Mouse (Mus musculus) C2C12 (cell line): Measurements from ENCODE around the gene Akap6. TPM values are rescaled to one million over a fixed set of nuclear protein-coding genes. Genes with fewer than 3 reads are reported as not detected.

Experiments
- H3K27me3 ChIP-seq: one replicate; pipeline ENCODE4 v1.6.1; 2011; ENCODE audit not compliant: control insufficient read depth, insufficient read depth, insufficient read length
- H3K36me3 ChIP-seq: one replicate; pipeline ENCODE4 v1.6.1; 2011; ENCODE audit not compliant: control insufficient read depth, insufficient read depth
- H3K4me3 ChIP-seq: one replicate; pipeline ENCODE4 v1.5.1; 2011; ENCODE audit warnings: mild to moderate bottlenecking, control low read depth; ENCODE audit not compliant: poor library complexity, insufficient read depth, severe bottlenecking
- H3K79me2 ChIP-seq: one replicate; pipeline ENCODE4 v1.6.1; 2011; ENCODE audit not compliant: control insufficient read depth, insufficient read depth
- H3K79me3 ChIP-seq: one replicate; pipeline ENCODE4 v1.6.1; 2011; ENCODE audit warnings: low read depth, control low read depth
- H3ac ChIP-seq: one replicate; pipeline ENCODE3; 2011; ENCODE audit warnings: low read depth; ENCODE audit not compliant: control insufficient read depth, insufficient read length
- CEBPB ChIP-seq: IDR thresholded peaks from one replicate; pipeline ENCODE4 v1.6.1; 2011; ENCODE audit warnings: low read depth, mild to moderate bottlenecking, control low read depth, moderate library complexity
- CTCF ChIP-seq: IDR thresholded peaks from one replicate; pipeline ENCODE4 v1.5.1; 2011; ENCODE audit not compliant: control insufficient read depth, insufficient read depth, insufficient read length
- FOSL1 ChIP-seq: IDR thresholded peaks from one replicate; pipeline ENCODE4 v1.8.0; 2011; ENCODE audit warnings: mild to moderate bottlenecking, low read length; ENCODE audit not compliant: poor library complexity, insufficient read depth, severe bottlenecking
- MAX ChIP-seq: IDR thresholded peaks from one replicate; pipeline ENCODE4 v1.6.1; 2011; ENCODE audit warnings: mild to moderate bottlenecking, control low read depth
- MYOD1 ChIP-seq: IDR thresholded peaks from one replicate; pipeline ENCODE4 v1.6.1; 2011; ENCODE audit warnings: low read depth; ENCODE audit not compliant: control insufficient read depth, insufficient read length
- MYOG ChIP-seq: IDR thresholded peaks from one replicate; pipeline ENCODE4 v1.6.1; 2011; ENCODE audit not compliant: control insufficient read depth, insufficient read length; ENCODE audit errors: extremely low read depth
- USF1 ChIP-seq: IDR thresholded peaks from one replicate; pipeline ENCODE4 v1.6.1; 2011; ENCODE audit warnings: low read depth, mild to moderate bottlenecking, control low read depth, moderate library complexity
- polyA plus RNA-seq: library from polyadenylated mRNA; unstranded; fragments of >200 nt; fragmentation: generic; extraction: Trizol; gene quantifications from one replicate; pipeline ENCODE4 v1.2.1, GENCODE M21; 2012; ENCODE audit warnings: missing spikeins

Gene Akap6
- polyA plus RNA-seq, 1 experiment: 0.51 TPM

- Histone ChIP-seq H3K36me3 (no peaks in the 10 kb centered on the region), H3K4me3 (no peak overlapping the region), H3ac (no peak overlapping the region), H3K27me3 (no peaks in the 10 kb centered on the region), H3K79me3 (no peaks in the 10 kb centered on the region), H3K79me2 (no peaks in the 10 kb centered on the region)
- TF ChIP-seq FOSL1 (no peak), CEBPB (no peak), MYOD1 (no peak), USF1 (no peak), CTCF (no peak), MAX (no peak), MYOG (no peak)
These were observed 333.6 kb downstream of the Akap6 start for GRCm38 (mm10) chr12:53032762-53033161.

- no peaks in the 10 kb centered on the region for H3K27me3 ChIP-seq
- H3K4me3 ChIP-seq: no peak overlapping the region
- H3K79me2 ChIP-seq: no peaks in the 10 kb centered on the region
- TF ChIP-seq CEBPB: no peak
- no peak for TF ChIP-seq MYOD1
- TF ChIP-seq USF1: no peak
- no peak for TF ChIP-seq MAX
- TF ChIP-seq FOSL1: no peak
- TF ChIP-seq CTCF: no peak
- no peak for TF ChIP-seq MYOG
- no peak overlapping the region for H3ac ChIP-seq
- H3K79me3 ChIP-seq: no peaks in the 10 kb centered on the region
- no peaks in the 10 kb centered on the region for H3K36me3 ChIP-seq
These were observed 334.3 kb downstream of the Akap6 start for GRCm38 (mm10) chr12:53033404-53033913.

- no peaks in the 10 kb centered on the region for H3K27me3 ChIP-seq
- no peaks in the 10 kb centered on the region for H3K79me3 ChIP-seq
- H3K4me3 ChIP-seq: no peak overlapping the region
- H3K36me3 ChIP-seq: no peaks in the 10 kb centered on the region
- no peak overlapping the region for H3ac ChIP-seq
- H3K79me2 ChIP-seq: no peaks in the 10 kb centered on the region
- TF ChIP-seq MAX (no peak), FOSL1 (no peak), CTCF (no peak), CEBPB (no peak), MYOD1 (no peak), USF1 (no peak), MYOG (no peak)
These were observed 341.5 kb downstream of the Akap6 start for GRCm38 (mm10) chr12:53040634-53041033.

GRCm38 (mm10) chr12:53042739-53043138 is 343.6 kb downstream of the Akap6 start:
- H3K79me2 ChIP-seq: no peaks in the 10 kb centered on the region

GRCm38 (mm10) chr12:53057606-53058005 is 358.4 kb downstream of the Akap6 start:
- Histone ChIP-seq H3K79me3 (no peaks in the 10 kb centered on the region), H3K79me2 (no peaks in the 10 kb centered on the region), H3K36me3 (no peaks in the 10 kb centered on the region), H3ac (no peak overlapping the region), H3K27me3 (no peaks in the 10 kb centered on the region), H3K4me3 (no peak overlapping the region)
- TF ChIP-seq MAX: no peak
- no peak for TF ChIP-seq MYOG
- TF ChIP-seq MYOD1: no peak
- TF ChIP-seq FOSL1: no peak
- TF ChIP-seq CTCF: no peak
- no peak for TF ChIP-seq USF1
- TF ChIP-seq CEBPB: no peak

More at GRCm38 (mm10) chr12:53042739-53043138, 343.6 kb downstream of the Akap6 start:
- Histone ChIP-seq H3K4me3 (no peak overlapping the region), H3K36me3 (no peaks in the 10 kb centered on the region), H3K79me3 (no peaks in the 10 kb centered on the region), H3K27me3 (no peaks in the 10 kb centered on the region), H3ac (no peak overlapping the region)
- TF ChIP-seq CEBPB: no peak
- TF ChIP-seq MYOG: no peak
- no peak for TF ChIP-seq MAX
- TF ChIP-seq MYOD1: no peak
- no peak for TF ChIP-seq CTCF
- TF ChIP-seq USF1: no peak
- no peak for TF ChIP-seq FOSL1

GRCm38 (mm10) chr12:53060903-53061302 is 361.7 kb downstream of the Akap6 start:
- H3K79me2 ChIP-seq: no peaks in the 10 kb centered on the region
- no peak for TF ChIP-seq MAX
- no peak for TF ChIP-seq CEBPB
- TF ChIP-seq USF1: no peak
- TF ChIP-seq FOSL1: no peak
- no peak for TF ChIP-seq MYOD1
- no peak for TF ChIP-seq MYOG
- no peak for TF ChIP-seq CTCF
- no peak overlapping the region for H3K4me3 ChIP-seq
- H3K36me3 ChIP-seq: no peaks in the 10 kb centered on the region
- no peaks in the 10 kb centered on the region for H3K79me3 ChIP-seq
- H3K27me3 ChIP-seq: no peaks in the 10 kb centered on the region
- H3ac ChIP-seq: no peak overlapping the region
